Mouse (Mus musculus): ENCODE results near the gene Krt78.
"Not testable (repeated sequence)": the region's sequence is repeated elsewhere in the genome, so short reads cannot be mapped to it uniquely, and the experiment has no call there.

The Krt78 gene

GRCm38 (mm10) chr15:101954187-101954586 is at the start of gene Krt78:
Gene Krt78 (minus strand): TSS chr15:101954287.
- DNase-seq = no peak

GRCm38 (mm10) chr15:102003516-102003915 is 49.4 kb upstream of the Krt78 start:
- DNase-seq = no peak

- peak; percentile 30 for DNase-seq
Observed at GRCm38 (mm10) chr15:102002646-102003488, 48.8 kb upstream of the Krt78 start.

- no peak for DNase-seq
Observed at GRCm38 (mm10) chr15:101999676-102000335, 45.7 kb upstream of the Krt78 start.

- DNase-seq = no peak
Observed at GRCm38 (mm10) chr15:101999156-101999555, 45.1 kb upstream of the Krt78 start.

GRCm38 (mm10) chr15:101996450-101997078 is 42.5 kb upstream of the Krt78 start:
- DNase-seq = not testable (repeated sequence)

- DNase-seq = no peak
Observed at GRCm38 (mm10) chr15:101995484-101996236, 41.6 kb upstream of the Krt78 start.

GRCm38 (mm10) chr15:101994365-101994764 is 40.3 kb upstream of the Krt78 start:
- no peak for DNase-seq

GRCm38 (mm10) chr15:101990946-101991345 is 36.9 kb upstream of the Krt78 start:
- DNase-seq = no peak

GRCm38 (mm10) chr15:101988714-101989113 is 34.6 kb upstream of the Krt78 start:
- DNase-seq = no peak

GRCm38 (mm10) chr15:101988119-101988518 is 34.0 kb upstream of the Krt78 start:
- peak; percentile 78 for DNase-seq

- DNase-seq = no peak
Observed at GRCm38 (mm10) chr15:101984746-101985145, 30.7 kb upstream of the Krt78 start.

- DNase-seq = peak; percentile 82
Observed at GRCm38 (mm10) chr15:101983949-101984601, 30.0 kb upstream of the Krt78 start.

GRCm38 (mm10) chr15:101983315-101983948 is 29.3 kb upstream of the Krt78 start:
- no peak for DNase-seq

- no peak for DNase-seq
Observed at GRCm38 (mm10) chr15:101980849-101981248, 26.8 kb upstream of the Krt78 start.

- peak; percentile 36 for DNase-seq
Observed at GRCm38 (mm10) chr15:101977043-101977726, 23.1 kb upstream of the Krt78 start.

GRCm38 (mm10) chr15:101976641-101977040 is 22.6 kb upstream of the Krt78 start:
- DNase-seq = no peak

- DNase-seq = no peak
Observed at GRCm38 (mm10) chr15:101976023-101976422, 21.9 kb upstream of the Krt78 start.

GRCm38 (mm10) chr15:101974083-101974845 is 20.2 kb upstream of the Krt78 start:
- DNase-seq = no peak

GRCm38 (mm10) chr15:101973414-101974077 is 19.5 kb upstream of the Krt78 start:
- peak; percentile 89 for DNase-seq
